Mouse (Mus musculus) mesoderm, embryonic 11.5 days (tissue): ENCODE results near the gene Cenpu.

ENCODE experiments used
- DNase-seq: peaks from one replicate; pipeline ENCODE4 v3.0.0-alpha.2; 2012; ENCODE audit warnings: low read depth, low spot score

The Cenpu gene

DNA sequence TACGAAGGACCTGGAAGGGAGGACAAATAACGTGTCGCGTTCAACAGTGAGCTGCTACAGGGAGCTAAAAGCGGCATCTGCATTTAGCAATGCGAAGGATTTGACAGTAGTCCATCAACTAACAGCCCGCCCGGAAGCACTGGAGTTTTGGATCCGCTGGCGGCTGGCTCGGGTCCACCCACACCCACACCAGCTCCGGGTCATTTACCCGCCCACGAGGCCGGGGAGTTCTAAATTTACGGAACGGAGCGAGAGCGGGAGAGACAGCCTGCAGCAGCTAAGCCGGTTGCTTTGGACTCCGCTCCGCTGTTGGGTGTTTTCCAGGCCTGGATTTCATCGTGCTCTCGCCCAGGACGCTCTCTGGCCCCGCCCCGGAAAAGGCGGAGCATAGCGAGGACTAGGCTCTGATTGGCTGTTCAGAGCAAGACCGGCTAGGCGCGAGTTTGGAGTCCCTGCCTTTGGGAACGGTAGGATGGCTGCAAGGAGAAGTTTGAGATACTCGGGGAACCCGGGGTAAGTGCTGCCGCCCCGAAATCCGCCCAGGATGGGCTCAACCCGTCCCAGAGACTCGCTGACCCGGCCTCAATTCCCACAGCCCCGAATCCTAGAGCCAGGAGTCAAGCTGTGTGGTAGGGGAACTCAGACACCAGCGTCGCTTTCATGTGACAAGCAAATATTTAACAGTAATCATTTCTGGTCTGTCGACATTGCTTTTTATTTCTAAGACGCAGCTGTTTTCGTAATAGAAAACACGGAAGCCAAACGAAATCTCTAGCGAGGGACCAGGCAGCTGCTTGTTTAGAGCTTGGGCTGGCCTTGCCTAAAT lies at the start of gene Cenpu:
Cenpu (plus strand) TSS at position 414 of the 826 bp plus-strand sequence.
- DNase-seq = peak; percentile 100

DNA sequence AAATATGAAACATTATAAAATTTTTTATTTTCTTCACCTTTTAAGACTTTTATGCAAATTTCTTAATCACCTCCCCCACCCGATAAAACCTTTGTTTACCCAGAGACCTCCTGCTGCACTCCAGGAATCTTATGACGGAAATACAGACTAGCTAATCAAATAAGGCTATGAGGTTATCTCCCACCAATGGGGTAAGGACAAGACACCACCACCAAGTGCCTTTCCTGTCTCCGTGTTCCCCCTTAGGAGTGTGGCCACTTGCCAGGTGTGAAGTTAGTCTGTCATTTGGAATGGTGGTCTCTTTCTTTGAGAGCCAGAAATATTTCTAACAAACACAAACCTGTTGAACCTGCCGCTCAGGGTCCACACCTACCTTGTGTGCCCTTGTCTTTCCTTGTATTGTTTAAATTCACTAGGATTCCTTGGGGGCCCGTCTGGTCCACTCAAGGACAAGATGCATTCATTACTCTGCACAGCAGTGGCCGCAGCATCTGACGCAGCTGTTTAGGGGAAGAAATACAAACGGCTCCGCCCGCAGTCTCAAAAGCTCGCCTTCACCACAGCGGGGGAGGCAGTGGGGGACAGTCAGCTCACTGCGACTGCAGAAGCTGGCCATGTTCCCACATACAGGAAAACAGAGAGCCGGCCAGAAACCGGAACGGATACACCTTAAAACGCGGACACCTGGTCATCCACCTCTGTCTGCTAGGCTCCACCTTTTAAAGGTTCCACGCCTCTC lies 49.3 kb upstream of the Cenpu start:
- DNase-seq = peak; percentile 31

DNA sequence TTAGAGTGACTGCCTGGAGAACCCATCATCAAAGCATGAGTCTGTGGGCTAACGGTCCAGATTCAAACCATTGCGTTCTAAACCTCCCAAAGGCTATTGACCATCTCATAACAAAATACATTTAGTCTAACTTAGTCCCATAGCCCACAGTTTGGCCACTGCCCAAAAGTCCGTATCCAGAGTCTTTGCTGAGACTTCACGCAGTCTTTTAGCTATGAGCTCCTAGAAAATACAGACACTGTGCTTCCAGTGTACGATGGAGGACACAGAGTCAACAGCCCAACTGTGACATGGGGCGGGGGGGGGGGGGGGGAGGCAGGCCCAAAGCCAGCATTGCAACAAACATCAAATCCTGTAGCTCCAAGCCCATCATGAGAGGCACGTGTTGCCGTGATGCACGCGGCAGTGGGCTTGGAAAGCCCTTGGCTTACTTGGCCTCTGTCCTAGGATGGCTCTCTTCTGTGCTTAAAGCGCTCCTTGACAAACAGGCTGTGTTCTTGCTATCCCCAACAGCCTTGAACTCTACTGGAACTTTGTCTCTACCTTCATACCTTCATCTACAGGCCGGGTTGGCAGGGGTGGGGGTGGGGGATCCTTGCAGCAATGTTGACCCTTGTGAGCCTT lies 48.6 kb upstream of the Cenpu start:
- no peak for DNase-seq

DNA sequence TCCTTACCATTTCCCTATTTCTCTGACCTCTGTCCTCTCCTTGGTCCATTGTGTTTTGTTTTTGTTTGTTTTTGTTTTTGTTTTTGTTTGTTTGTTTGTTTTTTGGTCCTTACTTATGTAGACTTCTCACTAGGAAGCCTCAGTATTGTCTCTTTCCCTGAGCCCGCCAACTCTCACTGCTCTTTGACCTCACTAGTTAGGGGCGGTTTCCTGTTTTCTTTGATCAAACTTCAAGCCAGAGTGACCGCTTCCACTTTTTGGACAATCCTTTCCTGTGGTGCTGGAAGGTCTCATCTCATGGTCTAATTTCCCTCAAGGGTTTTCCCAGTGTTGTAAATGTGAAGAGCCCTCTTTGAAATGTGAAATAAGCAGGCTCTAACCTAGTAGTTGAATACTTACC lies 47.6 kb upstream of the Cenpu start:
- DNase-seq = no peak

DNA sequence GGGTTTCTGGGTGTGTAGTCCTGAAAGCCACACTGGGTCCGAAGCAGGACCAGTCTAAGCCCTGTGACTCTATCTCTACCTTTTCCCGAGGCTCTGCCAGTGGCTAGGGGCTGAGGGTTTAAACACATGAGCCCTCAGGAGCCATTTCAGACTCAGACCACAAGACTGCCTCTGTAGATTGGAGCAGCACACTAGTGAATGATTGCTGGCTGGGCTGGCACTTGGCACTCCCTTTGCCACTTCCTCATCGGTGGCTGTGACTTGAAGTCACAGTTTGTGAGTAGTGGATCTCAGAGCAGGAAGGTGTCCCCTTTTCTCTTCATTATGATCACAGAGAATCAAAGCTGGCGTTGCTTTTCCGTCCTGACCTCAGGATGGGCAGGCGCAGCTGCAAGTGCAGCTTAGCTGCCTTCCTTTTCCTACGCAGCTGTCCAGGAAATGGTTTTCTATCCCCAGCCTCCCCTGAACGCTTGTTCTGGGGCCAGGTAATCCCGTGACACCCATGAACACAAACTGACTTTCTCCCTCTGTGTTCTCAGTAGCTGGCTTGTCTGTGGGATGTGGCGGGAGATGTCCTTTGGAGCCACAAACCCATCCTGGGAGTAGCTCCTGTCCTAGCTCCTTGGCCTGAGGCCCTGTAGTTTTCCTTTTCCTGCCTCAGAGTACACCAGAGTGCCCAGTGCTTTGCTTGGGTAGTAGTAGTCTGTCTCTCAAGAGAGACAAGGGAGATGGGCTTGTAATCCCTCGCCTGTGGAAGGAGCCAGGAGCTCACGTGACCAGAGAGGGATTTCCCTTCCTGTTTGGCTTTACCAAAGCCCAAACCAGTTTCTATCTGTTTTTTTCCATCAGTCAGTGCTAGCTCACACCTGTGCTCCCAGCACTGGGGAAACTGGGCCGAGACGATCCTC lies 43.1 kb upstream of the Cenpu start:
- no peak for DNase-seq

DNA sequence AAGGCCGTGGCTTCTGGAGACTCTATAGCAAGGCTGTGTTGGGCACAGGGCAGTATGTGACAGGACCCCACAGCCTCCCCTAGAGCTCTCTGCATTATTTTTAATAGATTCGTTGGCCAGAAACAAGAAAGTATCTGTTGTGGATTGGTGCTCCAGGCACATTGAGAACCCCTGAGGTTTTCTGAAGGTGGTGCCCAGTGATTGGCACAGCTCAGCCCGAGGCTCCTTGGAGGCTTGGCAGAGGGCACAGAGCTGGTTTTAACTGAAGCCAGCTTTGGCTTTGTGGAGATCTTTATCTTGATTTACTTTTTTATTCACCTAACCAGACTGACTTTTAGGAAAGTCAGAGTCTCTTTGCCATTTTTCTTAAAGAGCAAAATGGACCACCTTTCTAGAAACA lies 42.4 kb upstream of the Cenpu start:
- no peak for DNase-seq

DNA sequence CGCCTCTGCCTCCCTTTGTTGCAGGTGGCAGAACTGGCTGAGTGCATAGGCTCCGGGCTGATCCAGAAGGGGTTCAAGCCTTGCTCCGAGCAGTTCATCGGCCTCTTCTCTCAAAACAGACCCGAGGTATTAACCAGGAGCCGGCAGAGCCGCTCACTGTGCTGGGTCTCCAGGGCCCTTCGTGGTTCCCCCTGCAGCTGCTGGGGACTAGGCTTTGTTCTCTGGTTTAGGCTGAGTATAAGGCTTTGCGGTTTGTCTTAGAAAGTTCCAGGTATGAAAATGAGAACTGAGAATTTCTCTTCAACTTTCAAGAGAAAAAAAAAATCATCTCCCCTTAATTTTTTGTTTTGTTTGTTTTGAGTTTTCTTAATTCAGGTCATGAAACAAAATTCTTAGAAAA lies 40.5 kb upstream of the Cenpu start:
- DNase-seq = no peak

DNA sequence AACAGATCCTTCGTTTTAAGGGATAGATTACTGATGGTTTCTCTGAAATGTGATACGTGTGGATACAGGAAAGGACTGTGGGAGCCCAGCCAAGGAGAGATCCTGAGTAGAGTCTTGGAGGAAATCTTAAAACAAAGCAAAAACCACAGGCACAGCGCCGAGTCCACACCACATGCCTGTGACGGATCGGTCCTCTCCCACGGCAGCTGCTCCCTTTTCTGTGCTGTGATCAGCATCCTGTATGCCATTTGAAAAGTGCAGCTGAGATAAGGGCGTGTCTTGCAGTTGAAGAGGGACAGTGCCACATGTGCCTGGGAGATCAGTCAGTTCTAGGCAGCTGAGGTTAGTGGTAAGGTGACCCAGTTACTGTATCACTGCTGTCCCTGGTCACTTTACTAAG lies 39.3 kb upstream of the Cenpu start:
- no peak for DNase-seq

DNA sequence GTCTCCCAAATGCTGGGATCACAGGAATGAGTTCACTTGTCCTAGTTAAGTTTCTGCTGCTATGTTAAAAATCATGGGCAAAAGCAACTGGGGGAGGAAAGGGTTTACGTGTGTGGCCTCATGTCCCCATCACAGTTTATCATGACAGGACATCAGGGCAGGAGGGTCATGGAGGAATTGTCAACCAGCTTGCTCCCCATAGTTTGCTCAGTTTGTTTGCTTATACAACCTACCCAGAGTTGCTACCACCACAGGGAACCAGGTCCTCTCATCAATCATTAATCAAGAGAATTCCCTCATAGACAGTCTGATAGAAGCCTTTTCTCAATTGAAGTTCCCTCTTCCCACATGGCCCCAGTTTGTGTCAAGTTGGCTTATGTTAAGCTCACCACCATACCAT lies 37.8 kb upstream of the Cenpu start:
- no peak for DNase-seq

DNA sequence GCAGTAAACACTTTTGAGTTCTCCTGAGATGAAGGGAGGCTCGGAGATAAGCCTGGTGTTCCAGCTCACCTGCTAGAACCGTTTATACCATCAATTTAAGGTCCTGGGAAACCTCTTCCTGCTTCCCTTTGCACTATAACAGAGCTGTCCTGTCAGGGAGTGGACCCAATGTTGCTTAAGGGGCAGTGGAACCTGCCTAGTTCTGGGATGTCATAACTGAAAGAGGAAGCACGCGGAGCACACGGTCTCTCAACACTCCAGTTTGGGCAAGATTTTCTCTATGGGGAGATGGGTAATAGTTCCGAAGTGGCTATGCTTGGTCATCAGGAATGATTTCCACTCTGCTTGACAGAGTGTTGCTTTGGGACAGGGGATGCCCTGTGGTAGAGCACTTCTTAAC lies 31.2 kb upstream of the Cenpu start:
- DNase-seq = no peak

DNA sequence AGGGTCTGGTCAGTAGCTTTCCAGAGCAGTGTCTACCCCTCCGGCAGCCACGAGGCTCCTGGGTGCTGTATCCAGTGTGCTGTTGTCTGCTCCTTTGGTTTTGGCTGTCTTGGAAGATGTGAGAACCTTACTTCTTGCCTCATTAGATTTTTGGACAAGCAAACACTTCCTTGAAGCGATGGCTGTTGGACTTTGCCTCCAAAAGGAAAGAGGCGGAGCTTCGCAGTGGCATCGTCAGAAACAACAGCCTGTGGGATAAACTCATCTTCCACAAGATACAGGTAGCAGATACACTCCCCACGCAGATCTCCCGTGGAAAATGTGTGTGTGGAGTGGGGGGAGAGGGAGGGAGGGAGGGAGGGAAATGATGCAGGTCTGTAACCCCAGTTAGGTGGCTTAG lies 25.7 kb upstream of the Cenpu start:
- no peak for DNase-seq

DNA sequence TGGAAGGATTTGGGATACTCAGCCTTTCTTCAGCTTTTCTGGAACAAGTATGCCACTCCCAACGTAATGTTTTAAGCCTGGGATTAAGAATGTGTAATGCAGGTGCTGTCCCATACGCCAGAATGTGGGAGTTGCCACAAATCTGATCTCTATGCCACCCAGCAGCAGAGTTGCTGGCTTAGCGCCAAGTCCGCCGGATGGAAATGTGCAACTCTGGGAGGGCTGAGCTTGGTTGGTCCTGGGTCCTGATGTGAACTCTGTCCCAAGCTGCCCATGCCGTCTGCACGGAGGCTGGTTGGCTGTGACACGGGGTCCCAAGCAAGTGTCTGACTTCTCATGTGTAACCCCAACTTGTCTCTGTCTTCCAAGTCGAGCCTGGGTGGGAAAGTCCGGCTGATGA lies 25.0 kb upstream of the Cenpu start:
- no peak for DNase-seq

DNA sequence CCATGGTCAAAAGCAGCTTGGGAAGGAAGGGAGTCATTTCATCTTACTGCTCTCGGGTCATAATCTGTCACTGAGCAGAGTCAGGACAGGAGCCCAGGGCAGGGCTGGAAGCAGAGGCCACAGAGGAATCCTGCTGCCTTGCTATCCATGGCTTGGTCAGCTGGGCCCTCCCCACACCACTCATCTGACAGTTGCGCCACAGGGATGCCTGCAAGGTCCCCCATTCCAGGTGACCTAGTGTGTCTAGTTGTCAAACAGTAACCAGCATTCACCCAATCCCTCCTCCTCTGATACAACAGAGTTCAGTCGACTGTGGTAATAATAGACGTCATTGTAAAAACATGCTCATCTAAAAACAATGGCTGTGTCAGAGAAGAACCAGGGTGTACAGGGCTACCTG lies 22.3 kb upstream of the Cenpu start:
- no peak for DNase-seq

DNA sequence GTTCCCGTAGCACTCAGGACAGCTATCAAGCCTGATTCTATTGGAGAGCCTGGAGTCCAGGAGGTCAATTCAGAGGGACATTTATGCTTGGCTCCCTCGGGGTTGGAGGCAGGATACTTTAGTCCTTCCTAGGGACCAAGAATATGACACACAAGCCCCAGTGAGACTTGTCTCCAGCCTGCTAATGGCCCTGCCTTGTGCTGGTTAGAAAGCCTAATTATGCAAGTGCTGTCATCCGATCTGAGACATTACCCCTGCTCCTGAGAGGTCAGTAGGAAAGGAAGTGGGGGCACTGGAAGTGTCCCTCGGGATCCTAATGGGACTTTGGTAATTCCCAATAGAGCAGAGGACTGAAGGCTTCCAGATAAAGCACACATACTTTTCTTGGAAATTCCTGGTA lies 21.3 kb upstream of the Cenpu start:
- DNase-seq = peak; percentile 27

DNA sequence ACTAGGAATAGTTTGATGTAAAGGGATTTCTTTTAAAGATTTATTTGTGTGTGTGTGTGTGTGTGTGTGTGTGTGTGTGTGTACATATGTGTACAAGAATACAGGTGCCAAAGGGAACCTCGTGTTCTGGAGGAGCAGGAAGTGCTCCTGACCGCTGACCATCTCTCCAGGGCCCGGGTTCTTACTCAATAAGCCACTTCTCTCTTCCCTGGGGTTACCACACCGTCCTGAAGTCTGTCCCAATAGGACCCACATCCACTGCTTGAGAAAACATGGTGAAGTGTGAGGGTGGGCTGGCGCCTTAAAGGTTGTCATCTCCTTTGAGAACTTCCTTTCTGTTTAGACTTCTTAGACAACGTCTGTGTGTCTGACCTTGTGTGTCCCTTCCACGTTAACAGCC lies 17.9 kb upstream of the Cenpu start:
- DNase-seq = no peak

DNA sequence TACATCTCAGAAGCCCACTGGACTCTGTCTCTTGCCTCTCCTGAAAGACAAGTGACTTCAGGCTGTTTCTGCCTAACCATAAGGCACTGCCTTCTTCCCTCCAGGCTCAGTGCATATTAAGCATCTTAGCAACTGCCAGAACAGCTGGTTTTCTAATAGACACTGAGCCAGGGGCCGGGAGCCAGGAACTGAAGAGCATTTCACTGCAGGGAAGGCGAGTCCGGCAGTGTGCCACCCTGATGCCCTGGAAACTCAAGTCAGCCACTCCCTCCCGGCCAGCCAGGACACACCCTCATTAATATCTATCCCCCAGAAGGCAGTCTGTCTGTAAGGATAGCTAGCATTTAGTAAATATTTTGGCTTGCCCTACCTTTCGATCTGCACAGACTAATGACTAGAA lies 12.1 kb upstream of the Cenpu start:
- DNase-seq = no peak

DNA sequence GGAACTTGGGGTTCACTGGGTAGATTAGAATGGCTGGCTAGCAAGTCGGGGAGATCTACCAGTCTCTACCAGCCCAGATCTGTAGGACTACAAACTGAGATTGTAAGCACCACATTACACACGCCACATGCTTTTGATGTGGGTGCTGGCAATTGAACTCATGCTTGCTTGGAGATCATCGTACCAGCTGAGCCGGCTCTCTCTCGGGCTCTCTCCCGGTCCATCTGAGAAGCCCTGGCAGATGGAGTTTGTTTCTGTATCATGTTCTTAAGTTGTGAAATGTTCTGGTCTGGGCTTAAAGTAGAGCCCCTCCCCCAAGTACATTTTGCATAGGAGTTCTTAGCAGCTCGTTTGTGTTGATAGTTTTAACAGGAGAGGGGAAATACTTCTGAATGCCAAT lies 8.6 kb upstream of the Cenpu start:
- no peak for DNase-seq

DNA sequence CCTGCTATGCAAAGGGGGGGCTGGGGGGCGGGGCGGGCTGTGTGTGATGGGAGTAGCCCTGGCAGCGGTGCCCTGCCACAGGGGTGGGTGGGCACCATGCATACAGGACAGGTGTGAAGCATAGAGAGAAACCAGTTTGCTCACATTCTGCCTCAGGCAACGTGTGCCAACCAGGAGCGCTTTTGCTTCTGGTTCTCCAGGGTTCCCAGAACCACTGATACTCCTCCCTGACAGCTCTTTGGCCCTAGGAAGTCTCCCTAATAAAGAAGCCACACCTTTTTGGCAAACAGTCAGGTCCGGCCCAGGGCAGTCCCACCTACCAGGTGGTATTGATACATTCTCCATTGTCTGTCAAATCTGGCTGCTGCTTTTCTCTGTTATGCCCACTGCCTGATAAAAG lies 8.2 kb upstream of the Cenpu start:
- DNase-seq = no peak

DNA sequence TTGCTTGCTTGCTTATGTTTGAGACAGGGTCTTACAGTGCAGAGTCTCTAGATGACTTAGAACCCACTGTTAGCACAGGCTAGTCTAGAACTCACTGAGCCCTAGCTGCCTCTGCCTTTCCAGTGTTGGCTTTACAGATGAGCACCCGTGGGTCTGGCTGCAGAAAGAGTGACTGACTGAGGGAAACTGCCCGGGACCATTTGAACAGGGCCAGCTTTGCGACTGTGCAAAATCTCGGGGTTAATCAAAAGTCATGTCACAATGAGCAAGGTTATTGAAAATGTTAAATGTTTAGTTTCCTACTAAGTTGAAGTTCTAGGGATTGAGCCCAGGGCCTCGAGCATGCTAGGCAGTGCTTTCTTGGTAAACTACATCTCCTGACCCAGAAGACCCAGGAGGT lies 6.0 kb upstream of the Cenpu start:
- no peak for DNase-seq

DNA sequence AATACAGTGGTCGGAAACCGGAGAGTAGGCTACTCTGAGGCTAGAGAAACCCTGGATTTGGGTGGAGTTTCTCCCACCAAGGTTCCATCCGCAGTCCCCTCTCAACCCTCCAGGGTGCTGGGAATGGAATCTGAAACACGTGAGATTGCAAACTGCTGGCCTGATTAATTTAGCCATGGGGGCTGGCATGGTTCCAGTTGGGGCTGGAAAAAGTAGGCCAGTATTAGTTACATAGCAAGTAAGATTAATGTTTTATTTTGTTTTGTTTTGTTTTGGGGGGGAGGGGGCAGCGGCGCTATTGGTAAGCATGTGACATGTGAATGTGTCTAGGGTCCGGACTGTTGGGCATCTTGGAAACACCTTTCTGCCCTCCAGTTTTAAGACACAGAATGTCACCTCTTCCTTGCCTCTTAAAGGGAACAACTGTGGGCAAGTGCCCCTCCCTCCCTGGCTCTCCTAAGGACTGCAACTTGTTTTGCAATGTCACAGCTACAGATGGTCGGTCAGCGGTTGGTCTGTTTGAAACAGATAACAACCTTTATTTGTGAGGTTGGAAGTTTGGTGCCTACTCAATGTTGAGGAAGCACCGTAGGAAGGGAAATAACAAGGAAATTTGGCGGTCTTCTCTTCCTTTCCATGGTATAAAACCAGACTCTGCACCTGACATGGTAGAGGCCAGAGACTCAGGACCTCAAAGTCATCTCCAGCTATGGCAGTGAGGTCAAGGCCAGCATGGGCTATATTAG lies 5.2 kb upstream of the Cenpu start:
- DNase-seq = no peak

DNA sequence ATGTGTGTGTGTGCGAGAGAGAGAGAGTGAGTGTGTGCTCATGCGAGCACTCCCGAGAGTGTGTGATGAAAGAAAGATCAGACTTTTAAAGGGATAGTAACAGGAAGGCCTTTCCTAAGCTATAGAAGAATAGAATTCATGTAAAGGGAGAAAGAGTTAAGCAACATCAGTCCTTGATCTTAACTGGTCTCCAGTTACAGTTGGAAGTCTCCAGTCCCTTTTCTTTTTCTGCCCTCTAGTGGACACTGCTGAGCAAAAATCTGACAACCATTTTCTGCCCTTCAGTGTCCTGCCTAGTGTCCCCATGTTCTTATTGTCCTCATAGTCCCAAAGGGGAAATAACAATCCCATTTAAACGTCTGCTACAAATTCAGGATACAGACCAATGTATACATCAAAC lies 4.6 kb upstream of the Cenpu start:
- peak; percentile 73 for DNase-seq
